Mouse (Mus musculus) cerebellum, adult 2 months (tissue): ENCODE results near the gene Rapgef1.

Source experiments
- CTCF ChIP-seq: fragments of 200-500 bp; IDR thresholded peaks from 2 replicates; pipeline ENCODE4 v1.5.1; 2011; ENCODE audit warnings: low read depth, mild to moderate bottlenecking, control low read depth, low read length, moderate library complexity, borderline replicate concordance; ENCODE audit not compliant: insufficient read depth
- POLR2A ChIP-seq: fragments of 200-500 bp; IDR thresholded peaks from 2 replicates; pipeline ENCODE4 v1.6.1; 2011; ENCODE audit warnings: low read length, control low read depth, borderline replicate concordance; ENCODE audit not compliant: insufficient read depth

GRCm38 (mm10) chr2:29631020-29631419 is 11.5 kb downstream of the Rapgef1 start:
- no peak for TF ChIP-seq CTCF
- TF ChIP-seq POLR2A, result no peak
